Mouse (Mus musculus) forebrain, postnatal 0 days (tissue): Measurements from ENCODE around the gene Plxna4. TPM values are rescaled to one million over a fixed set of nuclear protein-coding genes. Genes with fewer than 3 reads are reported as not detected.

Experiments used
- ATAC-seq: fragments of 200-750 bp; cut with Nextera tagmentation; 2 replicates; pipeline ENCODE4 v1.8.0; 2017; ENCODE audit warnings: mild to moderate bottlenecking, moderate library complexity
- DNase-seq: peaks from one replicate; pipeline ENCODE4 v3.0.0-alpha.2; 2015
- H3K27ac ChIP-seq: fragments of 300-500 bp; sonication (generic); 2 replicates; pipeline ENCODE4 v1.5.1; 2014; ENCODE audit warnings: low read depth, mild to moderate bottlenecking, antibody characterized with exemption, low read length, moderate library complexity, mixed read lengths
- H3K27me3 ChIP-seq: fragments of 300-500 bp; sonication (generic); 2 replicates; pipeline ENCODE4 v1.6.1; 2014; ENCODE audit warnings: mild to moderate bottlenecking, low read length, mixed read lengths; ENCODE audit not compliant: insufficient read depth
- H3K36me3 ChIP-seq: fragments of 300-500 bp; sonication (generic); 2 replicates; pipeline ENCODE4 v1.6.1; 2014; ENCODE audit warnings: mild to moderate bottlenecking, moderate library complexity; ENCODE audit not compliant: insufficient read depth
- H3K4me1 ChIP-seq: fragments of 300-500 bp; sonication (generic); 2 replicates; pipeline ENCODE4 v1.6.1; 2014; ENCODE audit warnings: antibody characterized with exemption; ENCODE audit not compliant: insufficient read depth
- H3K4me2 ChIP-seq: fragments of 300-500 bp; sonication (generic); 2 replicates; pipeline ENCODE4 v1.6.1; 2014; ENCODE audit warnings: low read depth, mild to moderate bottlenecking, moderate library complexity
- H3K4me3 ChIP-seq: fragments of 300-500 bp; sonication (generic); 2 replicates; pipeline ENCODE4 v1.5.1; 2014; ENCODE audit warnings: low read depth, low read length, mixed read lengths
- H3K9ac ChIP-seq: fragments of 300-500 bp; sonication (generic); 2 replicates; pipeline ENCODE4 v1.6.1; 2014; ENCODE audit warnings: mild to moderate bottlenecking
- H3K9me3 ChIP-seq: fragments of 300-500 bp; sonication (generic); 2 replicates; pipeline ENCODE4 v1.6.1; 2016; ENCODE audit warnings: low read length
- CTCF ChIP-seq: sonication (generic); IDR thresholded peaks from 2 replicates; pipeline ENCODE4 v1.5.1; 2016; ENCODE audit warnings: antibody characterized with exemption, control low read depth, low read depth
- WGBS: fragments of 180-500 bp; shearing (Covaris S2); extraction: QIAGEN DNeasy Blood & Tissue Kit; methylation state at CpG from one replicate; pipeline ENCODE4 v1.1.7; 2014; 5-methylcytosine and 5-hydroxymethylcytosine counted together
- polyA plus RNA-seq: library from polyadenylated mRNA; unstranded; fragments of >200 nt; fragmentation: Nextera tagmentation; extraction: Ambion mirVana; gene quantifications from 2 replicates; pipeline ENCODE4 v1.2.1, GENCODE M21; 2015
- total RNA-seq: library from RNA; depleted of rRNA; stranded (reverse); fragments of >200 nt; gene quantifications from 2 replicates; pipeline ENCODE4 v1.2.3, GENCODE M21; 2014

Gene Plxna4
- total and polyA plus RNA-seq, 2 experiments from 2014 or later: 12.0 to 51.5 TPM

GRCm38 (mm10) chr6:32417351-32417750 lies 170.6 kb downstream of the Plxna4 start:
- 68% methylated on average over 4 of the region's 4 CpGs for WGBS
- H3K9ac ChIP-seq: no peak overlapping the region
- no peaks in the 10 kb centered on the region for H3K36me3 ChIP-seq
- H3K4me1 ChIP-seq: no peaks in the 10 kb centered on the region
- H3K4me3 ChIP-seq: no peak overlapping the region
- no peak for TF ChIP-seq CTCF
- no peak for DNase-seq
- no peaks in the 10 kb centered on the region for H3K9me3 ChIP-seq
- H3K27ac ChIP-seq: no peak overlapping the region
- no peak overlapping the region for H3K4me2 ChIP-seq
- H3K27me3 ChIP-seq: no peaks in the 10 kb centered on the region
- no peak for ATAC-seq

GRCm38 (mm10) chr6:32411325-32411724 lies 176.7 kb downstream of the Plxna4 start:
- no peak for TF ChIP-seq CTCF
- Histone ChIP-seq H3K4me2 (no peak overlapping the region), H3K4me3 (no peak overlapping the region), H3K27ac (no peak overlapping the region), H3K27me3 (no peaks in the 10 kb centered on the region), H3K9me3 (no peaks in the 10 kb centered on the region), H3K4me1 (peaks cover 13% of the 10 kb centered on the region; the same call in 1 of the 2 replicates), H3K9ac (no peak overlapping the region), H3K36me3 (no peaks in the 10 kb centered on the region)
- ATAC-seq: no peak
- 78% methylated on average over 5 of the region's 5 CpGs for WGBS
- no peak for DNase-seq

DNA sequence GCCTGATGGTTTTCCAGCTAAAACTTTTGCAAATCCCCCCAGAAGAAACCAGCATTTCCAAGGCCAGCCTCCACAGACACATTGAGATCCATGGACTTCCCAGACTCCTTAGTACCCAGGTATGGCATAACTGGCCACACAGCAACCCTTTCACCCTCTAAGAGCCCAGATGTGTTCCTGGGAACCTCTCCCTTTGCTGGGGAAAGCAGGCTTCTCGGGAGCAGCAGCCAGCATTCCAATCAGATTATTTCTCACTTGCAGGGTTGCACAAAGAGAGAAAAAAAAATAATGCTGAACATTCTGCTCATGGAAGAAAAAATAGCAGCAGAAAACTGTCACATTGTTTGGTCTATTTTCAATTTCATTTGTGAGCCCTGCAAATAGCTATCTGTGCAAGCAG lies 178.4 kb downstream of the Plxna4 start:
- Histone ChIP-seq H3K4me3 (no peak overlapping the region), H3K27ac (no peak overlapping the region), H3K36me3 (no peaks in the 10 kb centered on the region), H3K9me3 (no peaks in the 10 kb centered on the region), H3K4me2 (no peak overlapping the region), H3K4me1 (peaks cover 13% of the 10 kb centered on the region; the same call in 1 of the 2 replicates), H3K27me3 (no peaks in the 10 kb centered on the region), H3K9ac (no peak overlapping the region)
- no peak for TF ChIP-seq CTCF
- ATAC-seq (no peak), DNase-seq (no peak)
- WGBS: 32% methylated on average over 1 of the region's 1 CpGs

DNA sequence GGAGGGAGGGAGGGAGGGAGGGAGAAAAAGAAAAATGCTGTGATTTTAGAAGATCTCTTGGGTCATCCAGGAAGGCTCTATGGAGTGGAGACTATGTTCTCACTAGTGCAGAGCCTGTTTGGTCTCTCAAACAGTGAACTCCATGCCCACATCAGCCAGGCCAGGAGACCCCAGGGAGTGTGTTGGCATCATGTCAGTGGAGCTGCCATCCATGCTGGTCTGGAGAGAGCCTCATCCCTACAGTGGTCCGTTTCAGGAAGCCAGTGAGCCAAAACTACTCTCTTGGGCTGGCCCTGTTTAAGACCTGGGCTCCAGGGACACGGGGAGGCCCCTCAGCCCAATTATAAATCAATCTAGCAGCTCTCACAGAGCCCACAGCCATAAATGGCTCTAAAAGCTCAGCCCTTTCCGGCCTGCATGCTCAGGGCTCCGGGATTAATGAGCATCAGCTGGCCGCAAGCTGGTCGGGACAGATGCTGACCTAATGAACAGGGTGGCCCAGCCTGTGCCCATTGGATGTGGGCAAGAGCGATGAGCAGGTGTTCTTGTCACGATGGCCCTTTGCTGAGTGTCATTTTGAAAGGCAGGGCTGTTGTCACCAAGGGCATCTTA lies 180.3 kb downstream of the Plxna4 start:
- WGBS: 51% methylated on average over 8 of the region's 8 CpGs
- peaks cover 21% of the 10 kb centered on the region for H3K4me1 ChIP-seq
- no peak overlapping the region for H3K9ac ChIP-seq
- ATAC-seq: no peak
- H3K27me3 ChIP-seq: no peaks in the 10 kb centered on the region
- H3K4me2 ChIP-seq: no peak overlapping the region
- no peaks in the 10 kb centered on the region for H3K9me3 ChIP-seq
- no peak overlapping the region for H3K4me3 ChIP-seq
- DNase-seq: no peak
- no peak for TF ChIP-seq CTCF
- no peaks in the 10 kb centered on the region for H3K36me3 ChIP-seq
- H3K27ac ChIP-seq: no peak overlapping the region

DNA sequence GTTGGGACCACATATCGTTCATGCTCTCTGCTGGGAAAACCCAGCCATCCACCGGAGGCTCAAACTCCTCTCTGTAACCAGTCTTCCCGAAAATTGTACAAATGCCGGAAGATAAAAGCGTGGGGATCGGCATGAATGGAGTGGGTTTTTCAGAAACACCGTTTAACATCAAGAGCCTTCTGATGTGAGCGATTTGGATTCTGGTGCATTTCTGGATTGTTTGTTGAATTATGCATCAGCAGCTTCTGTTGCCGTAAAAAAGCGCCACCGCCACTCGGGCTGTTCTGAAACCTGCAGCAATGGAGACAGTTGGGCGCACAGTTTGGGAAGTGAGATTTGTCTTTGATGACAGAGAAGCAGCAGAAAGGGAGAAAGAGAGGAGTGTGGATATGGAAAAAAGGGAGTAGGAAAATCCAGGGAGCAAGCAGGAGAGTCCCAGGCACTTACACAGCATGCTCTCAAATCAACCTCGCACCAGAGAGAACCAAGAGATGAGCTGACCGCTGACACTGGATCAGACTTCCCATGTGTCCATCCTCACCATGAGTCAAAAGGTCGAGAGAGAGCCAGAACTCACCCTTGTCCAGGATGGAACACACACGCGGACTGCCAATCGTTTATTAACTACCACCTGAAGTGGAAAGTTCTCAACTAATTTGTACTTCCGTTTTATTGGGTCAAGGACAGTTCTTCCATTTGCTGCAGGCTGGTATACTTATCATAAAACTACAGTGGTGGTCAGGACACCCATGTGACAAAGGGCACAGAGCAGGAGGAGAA lies 181.5 kb downstream of the Plxna4 start:
- Histone ChIP-seq H3K9me3 (no peaks in the 10 kb centered on the region), H3K27ac (0 out of 2 replicates have a peak overlapping the region, but pooled peaks have one; percentile 31), H3K36me3 (no peaks in the 10 kb centered on the region), H3K27me3 (no peaks in the 10 kb centered on the region), H3K4me2 (no peak overlapping the region), H3K4me3 (no peak overlapping the region), H3K9ac (no peak overlapping the region), H3K4me1 (peaks cover 21% of the 10 kb centered on the region)
- peak; percentile 42; the same call in 1 of the 2 replicates for ATAC-seq
- peak; percentile 78 for DNase-seq
- WGBS: 64% methylated on average over 20 of the region's 20 CpGs
- no peak for TF ChIP-seq CTCF

DNA sequence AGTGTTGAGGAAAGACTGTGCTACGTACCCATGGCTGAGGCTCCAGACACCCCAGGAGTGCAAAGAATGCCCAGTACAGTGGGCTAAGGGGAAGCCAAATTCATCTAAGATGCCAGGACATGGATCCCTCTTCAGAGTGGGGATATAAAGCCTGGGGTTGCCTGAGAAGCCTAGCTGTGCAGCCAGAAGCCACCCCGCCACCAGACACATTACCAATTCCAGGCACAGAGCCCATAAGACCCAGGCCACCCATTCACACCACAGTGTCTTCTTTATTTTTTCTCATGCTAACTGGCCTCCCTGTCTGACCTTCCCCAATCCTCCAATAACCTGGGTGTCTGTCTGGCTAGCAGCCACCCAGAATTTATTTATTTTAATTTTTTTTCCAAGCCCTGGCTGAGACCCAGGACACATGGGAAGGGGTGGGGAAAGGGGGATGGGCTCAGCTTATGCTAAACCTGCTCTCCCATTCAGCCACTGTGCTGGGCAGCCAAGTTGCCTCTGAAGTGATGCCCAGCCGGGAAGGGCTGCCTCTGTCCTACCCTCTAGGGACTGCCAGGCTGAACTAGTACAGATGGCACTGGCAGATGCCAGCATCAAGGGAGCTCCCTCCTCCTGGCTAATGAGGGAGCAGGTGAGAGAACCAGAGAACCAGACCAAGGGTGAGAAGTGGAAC lies 185.3 kb downstream of the Plxna4 start:
- Histone ChIP-seq H3K9ac (no peak overlapping the region), H3K4me3 (no peak overlapping the region), H3K27me3 (no peaks in the 10 kb centered on the region), H3K27ac (0 out of 2 replicates have a peak overlapping the region, but pooled peaks have one; percentile 9), H3K36me3 (no peaks in the 10 kb centered on the region), H3K4me2 (no peak overlapping the region), H3K4me1 (peaks cover 13% of the 10 kb centered on the region; the same call in 1 of the 2 replicates), H3K9me3 (no peaks in the 10 kb centered on the region)
- DNase-seq: peak; percentile 69
- ATAC-seq: peak; percentile 86
- WGBS: 29% methylated on average over 3 of the region's 3 CpGs
- no peak for TF ChIP-seq CTCF

DNA sequence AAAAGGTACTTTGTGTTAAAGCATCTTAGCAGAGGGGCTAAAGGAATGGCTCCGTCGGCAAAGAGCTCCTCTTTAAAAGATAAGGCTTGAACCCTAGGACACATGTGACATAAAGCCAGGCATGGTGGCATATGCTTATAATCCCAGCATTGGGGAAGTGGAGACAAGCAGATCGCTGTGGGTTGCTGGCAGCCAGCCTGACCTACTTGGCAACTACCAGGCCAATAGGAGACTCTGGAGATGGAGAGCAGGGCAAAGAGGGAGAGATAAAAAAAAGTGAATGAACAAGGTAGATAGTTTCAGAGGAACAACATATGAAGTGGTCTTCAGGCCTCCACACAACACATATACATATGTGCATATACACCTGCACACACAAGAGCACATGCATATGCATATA lies 189.7 kb downstream of the Plxna4 start:
- no peak for ATAC-seq
- TF ChIP-seq CTCF: no peak
- no peak for DNase-seq

More for the DNA sequence above, 189.7 kb downstream of the Plxna4 start:
- H3K36me3 ChIP-seq: no peaks in the 10 kb centered on the region
- no peaks in the 10 kb centered on the region for H3K27me3 ChIP-seq
- 58% methylated on average over 3 of the region's 3 CpGs for WGBS
- peaks cover 12% of the 10 kb centered on the region for H3K4me1 ChIP-seq
- no peak overlapping the region for H3K27ac ChIP-seq
- H3K9ac ChIP-seq: no peak overlapping the region
- H3K9me3 ChIP-seq: no peaks in the 10 kb centered on the region
- no peak overlapping the region for H3K4me3 ChIP-seq
- H3K4me2 ChIP-seq: no peak overlapping the region
